Mouse (Mus musculus) forebrain, embryonic 14.5 days (tissue): Measurements from ENCODE around the gene Farp1. TPM values are rescaled to one million over a fixed set of nuclear protein-coding genes. Genes with fewer than 3 reads are reported as not detected.

Experiments
- ATAC-seq: fragments of 200-750 bp; cut with Nextera tagmentation; 2 replicates; pipeline ENCODE4 v1.8.0; 2017; ENCODE audit warnings: mild to moderate bottlenecking, moderate library complexity
- DNase-seq: peaks from one replicate; pipeline ENCODE4 v3.0.0-alpha.2; 2015; ENCODE audit warnings: low spot score
- H3K27ac ChIP-seq: fragments of 300-500 bp; sonication (generic); 2 replicates; pipeline ENCODE4 v1.5.1; 2014; ENCODE audit warnings: low read depth, mild to moderate bottlenecking, control low read depth, low read length, moderate library complexity
- H3K27me3 ChIP-seq: fragments of 300-500 bp; sonication (generic); replicated peaks from 2 replicates; pipeline ENCODE4 v1.6.1; 2014; ENCODE audit warnings: low read length, control low read depth, mixed read lengths; ENCODE audit not compliant: control insufficient read depth, insufficient read depth
- H3K36me3 ChIP-seq: fragments of 300-500 bp; sonication (generic); 2 replicates; pipeline ENCODE4 v1.6.1; 2014; ENCODE audit warnings: low read length, control low read depth; ENCODE audit not compliant: control insufficient read depth, insufficient read depth
- H3K4me1 ChIP-seq: fragments of 300-500 bp; sonication (generic); 2 replicates; pipeline ENCODE4 v1.6.1; 2014; ENCODE audit warnings: antibody characterized with exemption, low read length, control low read depth; ENCODE audit not compliant: control insufficient read depth, insufficient read depth
- H3K4me2 ChIP-seq: fragments of 300-500 bp; sonication (generic); 2 replicates; pipeline ENCODE4 v1.6.1; 2014; ENCODE audit warnings: mild to moderate bottlenecking, control low read depth, low read length
- H3K4me3 ChIP-seq: fragments of 300-500 bp; sonication (generic); 2 replicates; pipeline ENCODE4 v1.5.1; 2014; ENCODE audit warnings: low read depth, low read length, control low read depth
- H3K9ac ChIP-seq: fragments of 300-500 bp; sonication (generic); 2 replicates; pipeline ENCODE4 v1.6.1; 2014; ENCODE audit warnings: mild to moderate bottlenecking, low read length, control low read depth, moderate library complexity
- H3K9me3 ChIP-seq: fragments of 300-500 bp; sonication (generic); replicated peaks from 2 replicates; pipeline ENCODE4 v1.6.1; 2016; ENCODE audit warnings: low read length, control low read depth, mixed read lengths; ENCODE audit not compliant: control insufficient read depth
- WGBS: fragments of 180-500 bp; shearing (Covaris S2); extraction: QIAGEN DNeasy Blood & Tissue Kit; methylation state at CpG from one replicate; pipeline ENCODE4 v1.1.7; 2014; 5-methylcytosine and 5-hydroxymethylcytosine counted together
- polyA plus RNA-seq: library from polyadenylated mRNA; unstranded; fragments of >200 nt; fragmentation: Nextera tagmentation; extraction: Ambion mirVana; gene quantifications from 2 replicates; pipeline ENCODE4 v1.2.1, GENCODE M21; 2014

Farp1 gene
- polyA plus RNA-seq, 1 experiment from 2014 or later: 17.4 TPM

- no peak for DNase-seq
- no peak for ATAC-seq
- no peak overlapping the region for H3K9ac ChIP-seq
- H3K27ac ChIP-seq: no peak overlapping the region
- H3K4me1 ChIP-seq: no peaks in the 10 kb centered on the region
- H3K36me3 ChIP-seq: peaks cover 33% of the 10 kb centered on the region
- no peaks in the 10 kb centered on the region for H3K27me3 ChIP-seq
- H3K4me3 ChIP-seq: no peak overlapping the region
- no peak overlapping the region for H3K4me2 ChIP-seq
- WGBS: 80% methylated on average over 5 of the region's 5 CpGs
- no peaks in the 10 kb centered on the region for H3K9me3 ChIP-seq
Observed at GRCm38 (mm10) chr14:121261229-121261879, 226.4 kb downstream of the Farp1 start.

- Histone ChIP-seq H3K4me1 (no peaks in the 10 kb centered on the region), H3K4me3 (no peak overlapping the region), H3K27ac (no peak overlapping the region), H3K4me2 (no peak overlapping the region), H3K27me3 (no peaks in the 10 kb centered on the region), H3K9me3 (no peaks in the 10 kb centered on the region), H3K9ac (no peak overlapping the region), H3K36me3 (peaks cover 30% of the 10 kb centered on the region)
- no peak for ATAC-seq
- 76% methylated on average over 4 of the region's 4 CpGs for WGBS
- DNase-seq: no peak
Observed at GRCm38 (mm10) chr14:121262606-121263005, 227.6 kb downstream of the Farp1 start.

GRCm38 (mm10) chr14:121263912-121264311 lies 228.9 kb downstream of the Farp1 start:
- Histone ChIP-seq H3K4me3 (no peak overlapping the region), H3K27me3 (no peaks in the 10 kb centered on the region), H3K4me2 (no peak overlapping the region), H3K9ac (no peak overlapping the region), H3K36me3 (peaks cover 30% of the 10 kb centered on the region), H3K4me1 (no peaks in the 10 kb centered on the region), H3K9me3 (no peaks in the 10 kb centered on the region), H3K27ac (no peak overlapping the region)
- WGBS: 85% methylated on average over 2 of the region's 2 CpGs
- no peak for DNase-seq
- no peak for ATAC-seq

GRCm38 (mm10) chr14:121264453-121264852 lies 229.5 kb downstream of the Farp1 start:
- WGBS: 89% methylated on average over 6 of the region's 6 CpGs
- Histone ChIP-seq H3K4me3 (no peak overlapping the region), H3K4me2 (no peak overlapping the region), H3K9ac (no peak overlapping the region), H3K36me3 (peaks cover 30% of the 10 kb centered on the region), H3K27ac (no peak overlapping the region), H3K9me3 (no peaks in the 10 kb centered on the region), H3K27me3 (no peaks in the 10 kb centered on the region), H3K4me1 (no peaks in the 10 kb centered on the region)
- DNase-seq: no peak
- ATAC-seq: no peak

GRCm38 (mm10) chr14:121267801-121268200 lies 232.8 kb downstream of the Farp1 start:
- H3K27me3 ChIP-seq: no peaks in the 10 kb centered on the region
- H3K4me2 ChIP-seq: no peak overlapping the region
- no peak overlapping the region for H3K27ac ChIP-seq
- H3K36me3 ChIP-seq: peaks cover 30% of the 10 kb centered on the region
- ATAC-seq (no peak), DNase-seq (no peak)
- no peaks in the 10 kb centered on the region for H3K4me1 ChIP-seq
- no peaks in the 10 kb centered on the region for H3K9me3 ChIP-seq
- H3K4me3 ChIP-seq: no peak overlapping the region
- H3K9ac ChIP-seq: no peak overlapping the region
- WGBS: 83% methylated on average over 8 of the region's 8 CpGs

GRCm38 (mm10) chr14:121270490-121270889 lies 235.5 kb downstream of the Farp1 start:
- Histone ChIP-seq H3K4me1 (no peaks in the 10 kb centered on the region), H3K4me3 (no peak overlapping the region), H3K9me3 (no peaks in the 10 kb centered on the region), H3K36me3 (peaks cover 42% of the 10 kb centered on the region), H3K4me2 (no peak overlapping the region), H3K27ac (no peak overlapping the region), H3K9ac (no peak overlapping the region), H3K27me3 (no peaks in the 10 kb centered on the region)
- ATAC-seq (no peak), DNase-seq (no peak)
- 83% methylated on average over 6 of the region's 6 CpGs for WGBS

GRCm38 (mm10) chr14:121274985-121275384 lies 240.0 kb downstream of the Farp1 start:
- DNase-seq: peak; percentile 11
- WGBS: 76% methylated on average over 12 of the region's 12 CpGs
- ATAC-seq: no peak

GRCm38 (mm10) chr14:121276016-121276415 lies 241.0 kb downstream of the Farp1 start:
- peaks cover 78% of the 10 kb centered on the region for H3K36me3 ChIP-seq
- WGBS: 87% methylated on average over 10 of the region's 10 CpGs
- H3K27me3 ChIP-seq: no peaks in the 10 kb centered on the region
- H3K27ac ChIP-seq: no peak overlapping the region
- no peak overlapping the region for H3K9ac ChIP-seq
- DNase-seq (no peak), ATAC-seq (no peak)
- H3K4me3 ChIP-seq: no peak overlapping the region
- no peaks in the 10 kb centered on the region for H3K4me1 ChIP-seq
- H3K4me2 ChIP-seq: no peak overlapping the region
- H3K9me3 ChIP-seq: no peaks in the 10 kb centered on the region

More at GRCm38 (mm10) chr14:121274985-121275384, 240.0 kb downstream of the Farp1 start:
- Histone ChIP-seq H3K4me3 (no peak overlapping the region), H3K27ac (no peak overlapping the region), H3K27me3 (no peaks in the 10 kb centered on the region), H3K4me1 (no peaks in the 10 kb centered on the region), H3K9ac (no peak overlapping the region), H3K9me3 (no peaks in the 10 kb centered on the region), H3K36me3 (peaks cover 68% of the 10 kb centered on the region), H3K4me2 (no peak overlapping the region)

GRCm38 (mm10) chr14:121279106-121279505 lies 244.1 kb downstream of the Farp1 start:
- Histone ChIP-seq H3K4me3 (no peak overlapping the region), H3K4me1 (no peaks in the 10 kb centered on the region), H3K27ac (no peak overlapping the region), H3K9me3 (no peaks in the 10 kb centered on the region), H3K9ac (no peak overlapping the region), H3K27me3 (no peaks in the 10 kb centered on the region), H3K36me3 (peaks cover 84% of the 10 kb centered on the region), H3K4me2 (no peak overlapping the region)
- DNase-seq (peak; percentile 89), ATAC-seq (peak; percentile 76)
- WGBS: 34% methylated on average over 6 of the region's 6 CpGs
